Mouse (Mus musculus): ENCODE measurements at regions not wholly inside any gene's neighbourhood (a gene's known extent, or its start where the extent isn't known, plus 50 kb on each side); places are given as distances from the start of the nearest gene placed in this dataset.

GRCm38 (mm10) chr6:24262578-24262977 is 94.7 kb upstream of the Slc13a1 start:
- peak; percentile 65 for DNase-seq

- DNase-seq = no peak
These were observed 77.7 kb upstream of the Slc13a1 start for GRCm38 (mm10) chr6:24245591-24245990.

GRCm38 (mm10) chr6:24238541-24238940 is 70.6 kb upstream of the Slc13a1 start:
- DNase-seq = no peak

- no peak for DNase-seq
These were observed 70.2 kb upstream of the Slc13a1 start for GRCm38 (mm10) chr6:24238054-24238453.

GRCm38 (mm10) chr6:24233626-24234025 is 65.7 kb upstream of the Slc13a1 start:
- no peak for DNase-seq

GRCm38 (mm10) chr6:24220589-24220988 is 52.7 kb upstream of the Slc13a1 start:
- no peak for DNase-seq

- DNase-seq = no peak
These were observed 52.1 kb upstream of the Slc13a1 start for GRCm38 (mm10) chr6:24219882-24220522.

All from kidney, adult 18-20 months (tissue).